Mouse (Mus musculus): Measurements from ENCODE around the gene Prkn. TPM values are rescaled to one million over a fixed set of nuclear protein-coding genes. Genes with fewer than 3 reads are reported as not detected.

The Prkn gene
- total and polyA plus RNA-seq, 3 experiments, result 0.86 to 5.7 (median 2.3) TPM

- no peak for TF ChIP-seq TAL1 (conservative IDR thresholded peaks at IDR 0.05; ENCODE audit: low read depth, low read length)
- no peak for TF ChIP-seq CTCF (IDR thresholded peaks at IDR 0.05; ENCODE audit: low read depth, low read length)
- TF ChIP-seq POLR2AphosphoS5 (IDR thresholded peaks at IDR 0.05; ENCODE audit: insufficient replicate concordance, low read depth, low read length), result no peak
- TF ChIP-seq GATA1 (IDR thresholded peaks at IDR 0.05; ENCODE audit: borderline replicate concordance, low read length), result no peak
- no peak for TF ChIP-seq GATA2 (IDR thresholded peaks at IDR 0.05; ENCODE audit: borderline replicate concordance, low read depth, low read length)
- H3K36me3 ChIP-seq (replicated peaks), result no peaks in the 10 kb centered on the region
- no peak for DNase-seq (ENCODE audit: low spot score)
- H3K4me3 ChIP-seq (ENCODE audit: low read depth, low read length), result no peak overlapping the region
- peaks cover 22% of the 10 kb centered on the region for H3K27me3 ChIP-seq (ENCODE audit: insufficient read depth, low read length)
- H3K9me3 ChIP-seq (replicated peaks), result no peaks in the 10 kb centered on the region
- H3K4me1 ChIP-seq (ENCODE audit: insufficient read depth, low read depth, low read length), result no peaks in the 10 kb centered on the region
- no peak for ATAC-seq (ENCODE audit: extremely low read depth, insufficient number of reproducible peaks, low FRiP score, poor library complexity, severe bottlenecking)
These were observed 1027.3 kb downstream of the Prkn start for GRCm38 (mm10) chr17:11867334-11868095.

GRCm38 (mm10) chr17:11870546-11870945 lies 1030.4 kb downstream of the Prkn start:
- Histone ChIP-seq H3K4me1 (ENCODE audit: insufficient read depth, low read depth, low read length) (no peaks in the 10 kb centered on the region), H3K36me3 (replicated peaks) (no peaks in the 10 kb centered on the region), H3K27me3 (ENCODE audit: insufficient read depth, low read length) (peaks cover 20% of the 10 kb centered on the region), H3K4me3 (ENCODE audit: low read depth, low read length) (no peak overlapping the region), H3K9me3 (replicated peaks) (no peaks in the 10 kb centered on the region)
- ATAC-seq (ENCODE audit: extremely low read depth, insufficient number of reproducible peaks, low FRiP score, poor library complexity, severe bottlenecking), result no peak
- DNase-seq (ENCODE audit: low spot score), result no peak
- TF ChIP-seq GATA1 (IDR thresholded peaks at IDR 0.05; ENCODE audit: borderline replicate concordance, low read length) (no peak), CTCF (IDR thresholded peaks at IDR 0.05; ENCODE audit: low read depth, low read length) (no peak), POLR2AphosphoS5 (IDR thresholded peaks at IDR 0.05; ENCODE audit: insufficient replicate concordance, low read depth, low read length) (no peak), TAL1 (conservative IDR thresholded peaks at IDR 0.05; ENCODE audit: low read depth, low read length) (no peak), GATA2 (IDR thresholded peaks at IDR 0.05; ENCODE audit: borderline replicate concordance, low read depth, low read length) (no peak)

GRCm38 (mm10) chr17:11876240-11876639 lies 1036.1 kb downstream of the Prkn start:
- no peak for DNase-seq (ENCODE audit: low spot score)
- no peak overlapping the region for H3K4me3 ChIP-seq (ENCODE audit: low read depth, low read length)
- TF ChIP-seq GATA1 (IDR thresholded peaks at IDR 0.05; ENCODE audit: borderline replicate concordance, low read length), result no peak
- no peak for TF ChIP-seq TAL1 (conservative IDR thresholded peaks at IDR 0.05; ENCODE audit: low read depth, low read length)
- TF ChIP-seq GATA2 (IDR thresholded peaks at IDR 0.05; ENCODE audit: borderline replicate concordance, low read depth, low read length), result no peak
- no peak for TF ChIP-seq CTCF (IDR thresholded peaks at IDR 0.05; ENCODE audit: low read depth, low read length)
- no peak for TF ChIP-seq POLR2AphosphoS5 (IDR thresholded peaks at IDR 0.05; ENCODE audit: insufficient replicate concordance, low read depth, low read length)

GRCm38 (mm10) chr17:11881110-11881820 lies 1041.1 kb downstream of the Prkn start:
- H3K27me3 ChIP-seq (ENCODE audit: insufficient read depth, low read length), result peaks cover 11% of the 10 kb centered on the region; the same call in 1 of the 2 replicates
- no peaks in the 10 kb centered on the region for H3K4me1 ChIP-seq (ENCODE audit: insufficient read depth, low read depth, low read length)

More at GRCm38 (mm10) chr17:11876240-11876639, 1036.1 kb downstream of the Prkn start:
- ATAC-seq (ENCODE audit: extremely low read depth, insufficient number of reproducible peaks, low FRiP score, poor library complexity, severe bottlenecking), result no peak
- Histone ChIP-seq H3K9me3 (replicated peaks) (no peaks in the 10 kb centered on the region), H3K36me3 (replicated peaks) (no peaks in the 10 kb centered on the region), H3K27me3 (ENCODE audit: insufficient read depth, low read length) (peaks cover 16% of the 10 kb centered on the region), H3K4me1 (ENCODE audit: insufficient read depth, low read depth, low read length) (no peaks in the 10 kb centered on the region)

GRCm38 (mm10) chr17:11885601-11886000 lies 1045.4 kb downstream of the Prkn start:
- no peak for DNase-seq (ENCODE audit: low spot score)
- no peaks in the 10 kb centered on the region for H3K4me1 ChIP-seq (ENCODE audit: insufficient read depth, low read depth, low read length)
- H3K27me3 ChIP-seq (ENCODE audit: insufficient read depth, low read length), result peaks cover 19% of the 10 kb centered on the region
- no peak overlapping the region for H3K4me3 ChIP-seq (ENCODE audit: low read depth, low read length)
- no peaks in the 10 kb centered on the region for H3K36me3 ChIP-seq (replicated peaks)
- H3K9me3 ChIP-seq (replicated peaks), result no peaks in the 10 kb centered on the region
- TF ChIP-seq POLR2AphosphoS5 (IDR thresholded peaks at IDR 0.05; ENCODE audit: insufficient replicate concordance, low read depth, low read length) (no peak), GATA2 (IDR thresholded peaks at IDR 0.05; ENCODE audit: borderline replicate concordance, low read depth, low read length) (no peak), CTCF (IDR thresholded peaks at IDR 0.05; ENCODE audit: low read depth, low read length) (no peak), GATA1 (IDR thresholded peaks at IDR 0.05; ENCODE audit: borderline replicate concordance, low read length) (no peak), TAL1 (conservative IDR thresholded peaks at IDR 0.05; ENCODE audit: low read depth, low read length) (no peak)
- ATAC-seq (ENCODE audit: extremely low read depth, insufficient number of reproducible peaks, low FRiP score, poor library complexity, severe bottlenecking), result no peak

More at GRCm38 (mm10) chr17:11881110-11881820, 1041.1 kb downstream of the Prkn start:
- no peak for DNase-seq (ENCODE audit: low spot score)
- ATAC-seq (ENCODE audit: extremely low read depth, insufficient number of reproducible peaks, low FRiP score, poor library complexity, severe bottlenecking), result no peak
- no peak for TF ChIP-seq CTCF (IDR thresholded peaks at IDR 0.05; ENCODE audit: low read depth, low read length)
- no peak for TF ChIP-seq POLR2AphosphoS5 (IDR thresholded peaks at IDR 0.05; ENCODE audit: insufficient replicate concordance, low read depth, low read length)
- no peak for TF ChIP-seq GATA2 (IDR thresholded peaks at IDR 0.05; ENCODE audit: borderline replicate concordance, low read depth, low read length)
- TF ChIP-seq TAL1 (conservative IDR thresholded peaks at IDR 0.05; ENCODE audit: low read depth, low read length), result no peak
- no peaks in the 10 kb centered on the region for H3K9me3 ChIP-seq (replicated peaks)
- no peaks in the 10 kb centered on the region for H3K36me3 ChIP-seq (replicated peaks)
- no peak overlapping the region for H3K4me3 ChIP-seq (ENCODE audit: low read depth, low read length)

- ATAC-seq (ENCODE audit: extremely low read depth, insufficient number of reproducible peaks, low FRiP score, poor library complexity, severe bottlenecking) (no peak), DNase-seq (ENCODE audit: low spot score) (no peak)
- Histone ChIP-seq H3K36me3 (replicated peaks) (no peaks in the 10 kb centered on the region), H3K27me3 (ENCODE audit: insufficient read depth, low read length) (peaks cover 19% of the 10 kb centered on the region), H3K4me3 (ENCODE audit: low read depth, low read length) (no peak overlapping the region), H3K9me3 (replicated peaks) (no peaks in the 10 kb centered on the region), H3K4me1 (ENCODE audit: insufficient read depth, low read depth, low read length) (no peaks in the 10 kb centered on the region)
- TF ChIP-seq GATA1 (IDR thresholded peaks at IDR 0.05; ENCODE audit: borderline replicate concordance, low read length), result no peak
- TF ChIP-seq GATA2 (IDR thresholded peaks at IDR 0.05; ENCODE audit: borderline replicate concordance, low read depth, low read length), result no peak
- no peak for TF ChIP-seq TAL1 (conservative IDR thresholded peaks at IDR 0.05; ENCODE audit: low read depth, low read length)
- TF ChIP-seq POLR2AphosphoS5 (IDR thresholded peaks at IDR 0.05; ENCODE audit: insufficient replicate concordance, low read depth, low read length), result no peak
- TF ChIP-seq CTCF (IDR thresholded peaks at IDR 0.05; ENCODE audit: low read depth, low read length), result no peak
These were observed 1046.8 kb downstream of the Prkn start for GRCm38 (mm10) chr17:11886963-11887362.

Measured in G1E (cell line).